Mouse (Mus musculus): ENCODE measurements around the gene Ephb3.

- TF ChIP-seq CTCF (IDR thresholded peaks at IDR 0.05; ENCODE audit: control insufficient read depth, insufficient read depth, low read length) (no peak), POLR2A (IDR thresholded peaks at IDR 0.05; ENCODE audit: borderline replicate concordance, control insufficient read depth, low read depth, low read length) (no peak)
Measured at GRCm38 (mm10) chr16:21240547-21240946, 36.0 kb downstream of the Ephb3 start.

Data from bone marrow, adult 2 months (tissue).